ENCODE assay signal across 15 mouse cellular contexts in the genomic region with DNA sequence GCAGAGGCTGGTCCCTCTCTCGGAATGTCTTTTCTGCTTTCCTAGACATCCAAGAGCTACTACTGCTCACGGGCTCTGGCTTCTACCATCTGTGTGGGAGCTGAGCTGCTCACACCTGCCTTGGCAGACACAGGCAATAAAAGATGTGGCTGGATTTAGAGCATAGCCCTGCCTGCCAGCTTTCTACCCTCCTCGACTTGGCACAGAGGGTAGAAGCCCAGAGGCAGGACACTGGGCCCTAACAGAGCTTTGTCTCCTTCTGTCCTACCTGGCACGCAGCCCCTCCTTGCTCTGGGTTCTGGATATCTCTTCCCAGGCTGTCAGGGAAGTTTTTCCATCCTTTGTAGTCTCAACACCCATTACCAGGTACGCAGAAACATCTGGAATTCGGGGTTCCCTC. TPM values are rescaled to one million over a fixed set of nuclear protein-coding genes. Genes with fewer than 3 reads are reported as not detected.
DNase-seq lines count a peak whose midpoint lies in the region; ATAC-seq and TF ChIP-seq lines count a peak whose summit lies in the region.
"Had no signal": no experiment of that assay in that cellular context is flagged by ENCODE, and none has a peak within 500 bp of the region (broad histone marks: within the 10 kb centered on the region; RNA-seq: fewer than 3 reads in every experiment).

No protein-coding gene starts in this region.

- no peaks in the 10 kb centered on the region for H3K36me3 ChIP-seq in embryonic facial prominence, embryonic 11.5 days (replicated peaks; ENCODE audit: control insufficient read depth, insufficient read depth, low read depth, low read length)
- H3K36me3 ChIP-seq in limb, embryonic 14.5 days (ENCODE audit: control insufficient read depth, insufficient read depth, low read length), result no peaks in the 10 kb centered on the region
- H3K36me3 ChIP-seq: heart, embryonic 13.5 days had no signal

- peaks cover 9% of the 10 kb centered on the region for H3K4me1 ChIP-seq in embryonic facial prominence, embryonic 11.5 days (ENCODE audit: control insufficient read depth, insufficient read depth, low read length)
- peaks cover 53% of the 10 kb centered on the region for H3K4me1 ChIP-seq in limb, embryonic 14.5 days (ENCODE audit: control insufficient read depth, insufficient read depth, low read length)

- WGBS in embryonic facial prominence, embryonic 11.5 days, result 65% methylated on average over 6 of the region's 6 CpGs
- WGBS in limb, embryonic 14.5 days, result 25% methylated on average over 6 of the region's 6 CpGs

- ATAC-seq in embryonic facial prominence, embryonic 11.5 days (replicated peaks; ENCODE audit: insufficient number of reproducible peaks, low FRiP score, low TSS enrichment, low read depth), result no peak
- 0 out of 2 replicates have a peak, but pooled peaks have one; percentile 18 for ATAC-seq in limb, embryonic 14.5 days (ENCODE audit: low FRiP score, low read depth)
- ATAC-seq: Patski had no signal

- H3K27me3 ChIP-seq in embryonic facial prominence, embryonic 11.5 days (ENCODE audit: control insufficient read depth, insufficient read depth, low read length), result no peaks in the 10 kb centered on the region
- H3K27me3 ChIP-seq in limb, embryonic 14.5 days (ENCODE audit: control insufficient read depth, insufficient read depth, low read length), result no peaks in the 10 kb centered on the region

- H3K9ac ChIP-seq in embryonic facial prominence, embryonic 11.5 days (replicated peaks; ENCODE audit: low read length), result no peak overlapping the region
- H3K9ac ChIP-seq in limb, embryonic 14.5 days (ENCODE audit: low read depth, low read length, severe bottlenecking), result no peak overlapping the region
- H3K9ac ChIP-seq: heart, embryonic 13.5 days had no signal

- TF ChIP-seq CTCF in layer of hippocampus, adult 2 months (conservative IDR thresholded peaks at IDR 0.05), result no peak

- peak; percentile 41 for DNase-seq in layer of hippocampus, adult 11-12 months (ENCODE audit: low spot score)
- no peak for DNase-seq in layer of hippocampus, adult 2 months (ENCODE audit: low spot score in 2 of 2)
- no peak for DNase-seq in embryonic facial prominence, embryonic 11.5 days (ENCODE audit: low spot score)
- peak; percentile 31 to 71 for DNase-seq in frontal cortex, postnatal 36 days (ENCODE audit: low spot score in 2 of 2)
- DNase-seq in limb, embryonic 14.5 days (ENCODE audit: low spot score), result peak; percentile 59
- DNase-seq in adrenal gland, postnatal 25 days, result no peak
- no peak for DNase-seq in heart, adult 18-20 months
- DNase-seq: adrenal gland, adult 2 months; embryo, embryonic 11 days; lung, adult 2 months; thymus, postnatal 25 days had no signal

- H3K27ac ChIP-seq in layer of hippocampus, adult 2 months, result no peak overlapping the region
- 0 out of 2 replicates have a peak overlapping the region, but pooled peaks have one; percentile 80 for H3K27ac ChIP-seq in embryonic facial prominence, embryonic 11.5 days (replicated peaks; ENCODE audit: low read depth, low read length)
- peak overlapping the region; percentile 86 for H3K27ac ChIP-seq in limb, embryonic 14.5 days (replicated peaks; ENCODE audit: low read depth, low read length)
- H3K27ac ChIP-seq: heart, embryonic 13.5 days had no signal

- no peak overlapping the region for H3K4me2 ChIP-seq in embryonic facial prominence, embryonic 11.5 days (ENCODE audit: low read depth, low read length)
- H3K4me2 ChIP-seq in limb, embryonic 14.5 days (replicated peaks; ENCODE audit: low read depth, low read length, severe bottlenecking), result 0 out of 2 replicates have a peak overlapping the region, but pooled peaks have one; percentile 18
- H3K4me2 ChIP-seq: heart, embryonic 13.5 days had no signal

- no peak overlapping the region for H3K4me3 ChIP-seq in layer of hippocampus, adult 2 months
- H3K4me3 ChIP-seq in embryonic facial prominence, embryonic 11.5 days (ENCODE audit: low read depth, low read length), result no peak overlapping the region
- H3K4me3 ChIP-seq in limb, embryonic 14.5 days (replicated peaks; ENCODE audit: low read length), result no peak overlapping the region
- H3K4me3 ChIP-seq: heart, embryonic 13.5 days; myocyte had no signal

- TF ChIP-seq POLR2A in limb, embryonic 14.5 days (IDR thresholded peaks at IDR 0.05; ENCODE audit: borderline replicate concordance, extremely low read depth, insufficient read depth, insufficient read length), result no peak

- no peaks in the 10 kb centered on the region for H3K9me3 ChIP-seq in embryonic facial prominence, embryonic 11.5 days (replicated peaks; ENCODE audit: control insufficient read depth, low read length)
- no peaks in the 10 kb centered on the region for H3K9me3 ChIP-seq in limb, embryonic 14.5 days (ENCODE audit: control insufficient read depth, low read length)
- H3K9me3 ChIP-seq: heart, embryonic 13.5 days had no signal

RNA-seq across cellular contexts. Expression of a gene that starts 45.1 kb away (rescaled TPM):
- 1 to 10 TPM; 4.5 to 5.3 TPM for total RNA-seq in layer of hippocampus, adult 2 months (2021)
- 2.5 and 2.7 TPM in 2 replicates for polyA plus RNA-seq in embryonic facial prominence, embryonic 11.5 days (2014; fragmentation: Nextera tagmentation; extraction: Ambion mirVana)
- polyA plus RNA-seq in limb, embryonic 14.5 days (2012; rRNA removed), result 18.2 and 24.2 TPM in 2 replicates
- polyA plus RNA-seq in limb, embryonic 14.5 days (2014; fragmentation: Nextera tagmentation; extraction: Ambion mirVana), result 11.6 and 13.5 TPM in 2 replicates
- 1.1 and 1.5 TPM in 2 replicates for total RNA-seq in adrenal gland, postnatal 25 days (2021)
- 1 to 10 TPM; 1.1 to 1.3 TPM for total RNA-seq in heart, adult 18-20 months (2021)
- total RNA-seq: megakaryocyte, adult 5-6 weeks had no signal

Comparison
In these comparisons a context has a peak if more than half of its experiments do, and no peak if none do; other contexts are left out.
1. DNase-seq: peak in layer of hippocampus, adult 11-12 months (single experiment), frontal cortex, postnatal 36 days (2 of 2) and limb, embryonic 14.5 days (single experiment); none in layer of hippocampus, adult 2 months (0 of 2), embryonic facial prominence, embryonic 11.5 days (single experiment), adrenal gland, postnatal 25 days (single experiment) and heart, adult 18-20 months (0 of 2).